Mouse (Mus musculus) bone marrow macrophage, adult 2 months (primary cell): ENCODE data around the gene Cetn4. TPM values are rescaled to one million over a fixed set of nuclear protein-coding genes. Genes with fewer than 3 reads are reported as not detected.

ENCODE experiments used
- H3K27ac ChIP-seq: 2 replicates; pipeline ENCODE4 v1.5.1; 2012; ENCODE audit warnings: low read depth, low read length; ENCODE audit not compliant: insufficient read depth
- H3K4me1 ChIP-seq: 2 replicates; pipeline ENCODE4 v1.6.1; 2012; ENCODE audit warnings: low read length; ENCODE audit not compliant: control insufficient read depth, insufficient read depth
- H3K4me3 ChIP-seq: 2 replicates; pipeline ENCODE4 v1.5.1; 2012; ENCODE audit warnings: mild to moderate bottlenecking, low read length, moderate library complexity; ENCODE audit not compliant: insufficient read depth
- CTCF ChIP-seq: IDR thresholded peaks from 2 replicates; pipeline ENCODE4 v1.5.1; 2012; ENCODE audit warnings: low read depth, mild to moderate bottlenecking, low read length, moderate library complexity
- POLR2A ChIP-seq: IDR thresholded peaks from 2 replicates; pipeline ENCODE4 v1.6.1; 2012; ENCODE audit warnings: mild to moderate bottlenecking, low read depth, low read length, borderline replicate concordance
- polyA plus RNA-seq: library from polyadenylated mRNA; stranded (reverse); fragments of >200 nt; gene quantifications from 2 replicates; pipeline ENCODE4 v1.2.4, GENCODE M21; 2012; ENCODE audit not compliant: missing spikeins, insufficient read depth, insufficient read length

The Cetn4 gene
- polyA plus RNA-seq, 1 experiment, result 4.4 TPM

DNA sequence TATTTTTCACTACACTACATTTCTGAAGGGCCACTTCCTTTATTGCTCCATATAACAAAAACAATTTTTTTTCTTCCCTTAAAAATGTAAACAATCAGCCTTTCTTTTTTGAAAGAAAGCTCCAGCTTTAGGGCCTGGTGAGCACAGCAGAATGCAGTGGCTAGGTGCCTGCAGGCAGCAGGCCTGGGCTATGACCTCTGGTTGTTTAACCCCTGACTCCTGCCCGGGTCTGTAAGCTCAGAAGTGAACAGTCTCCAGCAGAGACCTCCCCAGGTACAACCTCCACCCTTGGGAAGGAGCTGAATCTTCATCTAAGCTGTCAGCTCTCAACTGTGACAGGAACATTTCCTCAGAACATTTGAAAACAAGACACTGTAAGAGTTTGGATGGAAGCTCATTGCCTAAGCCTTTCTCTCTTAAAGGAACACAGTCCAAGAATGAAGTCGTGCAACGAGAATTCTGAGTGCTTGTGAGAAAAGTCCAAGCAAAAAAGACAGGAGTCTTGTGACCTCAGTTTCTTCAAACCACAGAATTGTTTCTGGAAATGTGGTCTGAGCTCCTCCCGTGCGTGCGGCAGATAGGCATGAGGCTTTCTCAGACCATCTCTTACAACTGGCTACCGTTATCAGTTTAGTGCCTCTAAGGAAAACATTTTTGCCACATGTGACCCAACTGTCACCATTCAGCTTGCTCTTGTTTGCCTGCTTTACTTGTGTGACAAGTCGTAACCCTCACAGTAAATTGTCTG lies 8.9 kb downstream of the Cetn4 start:
- TF ChIP-seq POLR2A, result no peak
- no peak for TF ChIP-seq CTCF
- H3K4me3 ChIP-seq, result no peak overlapping the region
- no peak overlapping the region for H3K27ac ChIP-seq
- H3K4me1 ChIP-seq, result no peaks in the 10 kb centered on the region

GRCm38 (mm10) chr3:37302685-37303084 lies 9.8 kb downstream of the Cetn4 start:
- Histone ChIP-seq H3K27ac (no peak overlapping the region), H3K4me3 (no peak overlapping the region), H3K4me1 (no peaks in the 10 kb centered on the region)
- no peak for TF ChIP-seq POLR2A
- peak; percentile 76 for TF ChIP-seq CTCF

DNA sequence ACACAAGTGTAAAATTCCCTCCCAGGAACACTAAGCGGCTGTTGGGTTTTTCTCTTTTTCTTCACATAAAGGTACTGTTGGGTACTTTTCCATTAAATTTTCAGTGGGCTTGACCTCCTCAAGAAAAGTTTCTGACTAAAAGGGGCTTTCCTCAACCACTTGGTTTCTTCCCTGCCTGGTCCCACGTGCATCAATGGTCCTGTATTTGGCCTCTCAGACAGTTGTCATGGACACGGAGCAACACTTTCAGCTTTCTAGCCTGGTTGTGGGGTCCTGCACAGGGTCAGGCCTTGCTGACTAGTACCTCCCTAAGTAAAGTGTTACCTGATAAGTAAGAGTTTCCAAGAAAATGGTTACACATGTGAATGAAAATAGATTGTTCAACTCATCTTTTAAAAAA lies 13.0 kb downstream of the Cetn4 start:
- no peak overlapping the region for H3K27ac ChIP-seq
- H3K4me1 ChIP-seq, result no peaks in the 10 kb centered on the region
- H3K4me3 ChIP-seq, result no peak overlapping the region
- TF ChIP-seq POLR2A, result no peak
- no peak for TF ChIP-seq CTCF

- Histone ChIP-seq H3K27ac (no peak overlapping the region), H3K4me3 (no peak overlapping the region), H3K4me1 (peaks cover 6% of the 10 kb centered on the region)
- TF ChIP-seq POLR2A (no peak), CTCF (no peak)
These were observed 19.9 kb downstream of the Cetn4 start for GRCm38 (mm10) chr3:37292654-37293053.

- Histone ChIP-seq H3K27ac (no peak overlapping the region), H3K4me1 (peaks cover 6% of the 10 kb centered on the region), H3K4me3 (no peak overlapping the region)
- no peak for TF ChIP-seq POLR2A
- no peak for TF ChIP-seq CTCF
These were observed 20.6 kb downstream of the Cetn4 start for GRCm38 (mm10) chr3:37291929-37292328.

- H3K4me1 ChIP-seq, result peaks cover 6% of the 10 kb centered on the region
- H3K27ac ChIP-seq, result no peak overlapping the region
- no peak overlapping the region for H3K4me3 ChIP-seq
- TF ChIP-seq CTCF (no peak), POLR2A (no peak)
These were observed 21.5 kb downstream of the Cetn4 start for GRCm38 (mm10) chr3:37290881-37291541.

DNA sequence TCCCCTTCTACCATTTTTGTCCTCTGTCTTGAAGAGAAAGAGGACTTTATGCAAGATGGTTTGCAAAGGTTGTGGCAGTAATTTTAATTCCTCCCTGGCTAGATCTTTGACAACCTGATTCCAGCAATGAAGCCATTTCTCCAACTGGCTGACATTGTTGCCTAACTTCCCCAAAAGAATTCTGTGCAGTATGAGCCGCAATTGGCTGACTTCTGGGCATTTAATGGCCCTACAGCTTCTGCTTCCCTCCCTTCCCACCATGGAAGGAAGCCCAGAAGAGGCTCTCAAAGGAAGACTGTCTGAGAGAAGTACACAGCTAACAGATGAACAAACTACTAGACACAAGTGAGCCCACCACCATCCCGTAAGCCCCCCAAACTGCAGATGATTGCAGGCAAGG lies 23.3 kb downstream of the Cetn4 start:
- no peak for TF ChIP-seq POLR2A
- no peak for TF ChIP-seq CTCF

DNA sequence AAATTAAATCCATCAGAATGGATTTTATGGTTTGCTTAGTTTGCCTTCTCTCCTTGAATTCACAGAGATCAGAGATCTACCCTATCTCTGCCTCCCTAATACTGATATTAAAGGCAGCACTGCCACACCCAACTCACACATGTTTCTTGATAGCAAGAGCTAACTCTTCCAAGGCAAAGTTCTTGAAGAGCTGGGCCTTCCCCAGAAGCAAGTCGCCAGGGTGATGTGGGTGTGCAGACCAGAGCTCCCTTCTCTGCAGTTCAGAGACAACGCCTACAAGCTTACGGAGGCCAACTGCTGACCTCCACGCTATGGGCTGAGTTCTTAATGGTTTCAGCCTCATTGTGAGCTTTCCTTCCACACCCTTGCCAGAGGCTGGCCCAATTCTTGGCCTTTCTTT lies 29.3 kb downstream of the Cetn4 start:
- Histone ChIP-seq H3K4me1 (peaks cover 12% of the 10 kb centered on the region), H3K4me3 (no peak overlapping the region), H3K27ac (no peak overlapping the region)
- TF ChIP-seq POLR2A (no peak), CTCF (no peak)

More for the DNA sequence above, 23.3 kb downstream of the Cetn4 start:
- Histone ChIP-seq H3K27ac (no peak overlapping the region), H3K4me3 (no peak overlapping the region), H3K4me1 (peaks cover 6% of the 10 kb centered on the region)

DNA sequence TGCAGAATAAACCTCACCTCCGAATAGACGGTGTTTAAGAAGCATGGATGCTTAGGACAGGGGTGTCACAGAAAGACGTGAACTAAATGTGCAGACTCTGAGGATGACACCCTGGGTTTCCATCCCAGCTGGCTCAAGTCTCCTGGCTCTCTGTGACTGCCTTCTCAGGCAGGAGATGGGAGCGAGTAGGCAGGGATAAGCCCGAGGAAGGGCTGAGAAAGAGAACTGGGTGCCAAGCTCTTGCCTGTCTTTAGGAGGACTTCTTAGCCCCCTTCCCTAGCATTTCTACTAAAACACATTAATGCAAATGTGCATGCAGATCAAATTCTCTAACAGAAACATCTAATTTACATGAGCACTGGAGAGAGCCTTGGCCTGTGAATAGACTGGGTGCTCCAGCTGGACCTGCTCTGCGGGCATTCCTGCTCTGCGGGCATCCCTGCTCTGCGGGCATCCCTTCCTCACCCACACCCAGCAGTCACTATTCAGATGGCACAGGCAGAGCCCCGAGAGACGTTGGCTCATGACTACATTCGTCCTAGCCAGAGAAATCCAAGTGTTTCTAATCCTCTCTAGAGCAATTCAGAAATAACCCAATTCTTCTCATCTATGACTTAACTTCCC lies 30.1 kb downstream of the Cetn4 start:
- Histone ChIP-seq H3K4me3 (no peak overlapping the region), H3K4me1 (peaks cover 12% of the 10 kb centered on the region), H3K27ac (no peak overlapping the region)
- TF ChIP-seq POLR2A (no peak), CTCF (no peak)

- H3K4me1 ChIP-seq, result peaks cover 12% of the 10 kb centered on the region
- H3K4me3 ChIP-seq, result peak overlapping the region; percentile 41
- TF ChIP-seq POLR2A (no peak), CTCF (no peak)
- no peak overlapping the region for H3K27ac ChIP-seq
These were observed 31.6 kb downstream of the Cetn4 start for GRCm38 (mm10) chr3:37280871-37281270.
